ENCODE assay signal across 8 mouse cellular contexts in the genomic region with DNA sequence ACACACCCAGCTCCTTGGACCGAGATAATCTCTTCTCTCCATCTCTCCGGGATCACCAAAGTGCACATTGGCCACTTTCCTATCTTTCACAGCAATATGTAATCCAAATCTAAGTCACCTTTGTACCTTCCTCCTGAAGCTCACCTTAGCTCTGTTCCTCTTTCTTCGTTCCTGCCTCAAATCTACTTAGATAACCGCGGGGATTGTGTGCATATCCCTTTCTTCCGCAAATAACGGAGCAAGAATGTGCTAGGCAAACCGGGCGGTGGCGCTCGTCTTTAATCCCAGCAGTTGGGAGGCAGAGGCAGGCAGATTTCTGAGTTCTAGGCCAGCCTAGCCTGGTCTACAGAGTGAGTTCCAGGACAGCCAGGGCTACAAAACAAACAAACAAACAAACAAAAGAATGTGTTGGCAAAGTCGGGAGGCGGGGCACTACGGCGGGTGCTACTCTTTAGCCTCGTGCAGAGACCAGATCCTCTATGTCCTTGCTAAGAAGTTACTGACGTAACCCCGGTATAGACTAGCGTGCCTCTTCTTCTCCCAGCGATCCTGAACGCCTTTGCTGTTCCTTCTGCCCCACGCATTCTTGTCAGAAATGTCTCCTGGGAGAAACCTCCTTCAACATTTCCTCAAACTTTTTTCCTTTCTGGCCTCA. TPM values are rescaled to one million over a fixed set of nuclear protein-coding genes. Genes with fewer than 3 reads are reported as not detected.
A peak's percentile ranks its signal among the peaks of the same experiment; 100 is the strongest.
DNase-seq lines count a peak whose midpoint lies in the region; ATAC-seq and TF ChIP-seq lines count a peak whose summit lies in the region.

No protein-coding gene starts in this region.

- peak overlapping the region; percentile 58 to 80 for H3K4me3 ChIP-seq in heart, embryonic 14.5 days (ENCODE audit: control insufficient read depth in 1 of 2, insufficient read depth in 1 of 2, low read depth in 1 of 2, low read length in 2 of 2)

- H3K27ac ChIP-seq in heart, embryonic 14.5 days (replicated peaks in 1 of 2; ENCODE audit: control insufficient read depth in 1 of 2, insufficient read depth in 1 of 2, low read depth in 2 of 2, low read length in 2 of 2), result peak overlapping the region; percentile 92 to 93

- no peaks in the 10 kb centered on the region for H3K27me3 ChIP-seq in Patski
- no peaks in the 10 kb centered on the region for H3K27me3 ChIP-seq in heart, embryonic 14.5 days (ENCODE audit: control insufficient read depth, insufficient read depth, low read length)

- TF ChIP-seq CTCF in Patski (IDR thresholded peaks at IDR 0.05), result no peak

- no peak for DNase-seq in frontal cortex, postnatal 36 days (ENCODE audit: low spot score in 2 of 2)
- DNase-seq in Patski (ENCODE audit: low read depth, low spot score) (no peak), liver (peak; percentile 79)
- peak; percentile 57 for DNase-seq in naive thymus-derived CD4-positive, alpha-beta T cell, adult 2 months (ENCODE audit: low read depth)
- DNase-seq in embryo, embryonic 11 days, result no peak
- no peak for DNase-seq in right cerebral cortex, postnatal 4 days

- peaks cover 55% of the 10 kb centered on the region for H3K36me3 ChIP-seq in heart, embryonic 14.5 days (ENCODE audit: control insufficient read depth, insufficient read depth, low read length)

- H3K4me2 ChIP-seq in heart, embryonic 14.5 days (ENCODE audit: low read length), result peak overlapping the region; percentile 75

- H3K9me3 ChIP-seq in heart, embryonic 14.5 days (ENCODE audit: control insufficient read depth, low read length), result no peaks in the 10 kb centered on the region

- POLR2A ChIA-PET in Patski (lab: Charles Lee), result interaction anchor here (0.7 kb wide), 1 partner anchor 1654 kb away, joined by 3 read pairs; no protein-coding TSS in a partner anchor

- peak; percentile 24; the same call in 1 of the 2 replicates for ATAC-seq in frontal cortex, adult (ENCODE audit: low TSS enrichment)
- peak; percentile 2 for ATAC-seq in Patski
- no peak for ATAC-seq in heart, embryonic 14.5 days (ENCODE audit: insufficient number of reproducible peaks, insufficient read depth, low FRiP score, low read depth)

- 26% methylated on average over 22 of the region's 22 CpGs for WGBS in heart, embryonic 14.5 days

- in situ Hi-C loops in Patski (cut with MboI; ENCODE audit: low pct_unique_long_range_greater_than_20kb), result no loop called here

- peaks cover 4 to 35% of the 10 kb centered on the region in 2 experiments for H3K4me1 ChIP-seq in heart, embryonic 14.5 days (ENCODE audit: control insufficient read depth in 2 of 2, insufficient read depth in 2 of 2, low read length in 2 of 2)

- CTCF ChIA-PET in Patski (lab: Charles Lee), result interaction anchor here (0.8 to 1.3 kb wide), 4 partner anchors 8 to 59 kb away, joined by 3 to 4 read pairs (median 3); no protein-coding TSS in a partner anchor

- H3K9ac ChIP-seq in heart, embryonic 14.5 days (ENCODE audit: low read length), result peak overlapping the region; percentile 84

RNA-seq across cellular contexts. Expression of gene Rnps1, which starts 0.7 kb away (rescaled TPM):
- 98.5 TPM for polyA plus RNA-seq in Patski (2021)
- 196 and 203 TPM in 2 replicates for polyA plus RNA-seq in heart, embryonic 14.5 days (2014; fragmentation: Nextera tagmentation; extraction: Ambion mirVana)

RNA-seq across cellular contexts. Expression of gene Eci1, which starts 12.8 kb away (rescaled TPM):
- polyA plus RNA-seq in Patski (2021), result 106 TPM
- polyA plus RNA-seq in heart, embryonic 14.5 days (2014; fragmentation: Nextera tagmentation; extraction: Ambion mirVana), result 283 and 294 TPM in 2 replicates

RNA-seq across cellular contexts. Expression of gene Dnase1l2, which starts 29.2 kb away (rescaled TPM):
- 3.5 TPM for polyA plus RNA-seq in Patski (2021)
- 1.5 and 2.4 TPM in 2 replicates for polyA plus RNA-seq in heart, embryonic 14.5 days (2014; fragmentation: Nextera tagmentation; extraction: Ambion mirVana)

RNA-seq across cellular contexts. Expression of gene E4f1, which starts 56.4 kb away (rescaled TPM):
- 36.9 TPM for polyA plus RNA-seq in Patski (2021)
- polyA plus RNA-seq in heart, embryonic 14.5 days (2014; fragmentation: Nextera tagmentation; extraction: Ambion mirVana), result 16.0 and 17.6 TPM in 2 replicates

RNA-seq across cellular contexts. Expression of gene Pgp, which starts 56.5 kb away (rescaled TPM):
- 41.3 TPM for polyA plus RNA-seq in Patski (2021)
- 65.7 and 66.6 TPM in 2 replicates for polyA plus RNA-seq in heart, embryonic 14.5 days (2014; fragmentation: Nextera tagmentation; extraction: Ambion mirVana)

Comparison
In these comparisons a context has a peak if more than half of its experiments do, and no peak if none do; other contexts are left out.
1. DNase-seq: peak in liver (single experiment) and naive thymus-derived CD4-positive, alpha-beta T cell, adult 2 months (single experiment); none in frontal cortex, postnatal 36 days (0 of 2), Patski (single experiment), embryo, embryonic 11 days (single experiment) and right cerebral cortex, postnatal 4 days (single experiment).